Mouse (Mus musculus) WW6 (cell line): ENCODE data around the gene Odf3l2.

Experiments used
- DNase-seq: peaks from one replicate; pipeline ENCODE4 v3.0.0-alpha.2; 2013; ENCODE audit warnings: low read depth, low spot score

Odf3l2 gene

GRCm38 (mm10) chr10:79671396-79672087, 26.0 kb upstream of the Odf3l2 start:
- no peak for DNase-seq

- no peak for DNase-seq
These were observed 24.7 kb upstream of the Odf3l2 start for GRCm38 (mm10) chr10:79670071-79670888.

GRCm38 (mm10) chr10:79669576-79670057, 24.1 kb upstream of the Odf3l2 start:
- DNase-seq, result no peak

- peak; percentile 77 for DNase-seq
These were observed 23.4 kb upstream of the Odf3l2 start, which contains the start of gene Tpgs1 for GRCm38 (mm10) chr10:79668771-79669575. Gene Tpgs1, plus strand, starts transcription at chr10:79669369.

GRCm38 (mm10) chr10:79668076-79668475, 22.5 kb upstream of the Odf3l2 start:
- DNase-seq, result no peak

- no peak for DNase-seq
These were observed 21.0 kb upstream of the Odf3l2 start for GRCm38 (mm10) chr10:79666493-79666892.

GRCm38 (mm10) chr10:79665051-79665450, 19.5 kb upstream of the Odf3l2 start:
- no peak for DNase-seq

- DNase-seq, result peak; percentile 79
These were observed 18.7 kb upstream of the Odf3l2 start, which contains the start of gene Madcam1 for GRCm38 (mm10) chr10:79664131-79664665. Gene Madcam1, plus strand, starts transcription at chr10:79664559.

GRCm38 (mm10) chr10:79661861-79662260, 16.3 kb upstream of the Odf3l2 start:
- no peak for DNase-seq

- no peak for DNase-seq
These were observed 14.8 kb upstream of the Odf3l2 start for GRCm38 (mm10) chr10:79660298-79660697.

GRCm38 (mm10) chr10:79658829-79659228, 13.3 kb upstream of the Odf3l2 start:
- no peak for DNase-seq

GRCm38 (mm10) chr10:79654946-79655395, 9.4 kb upstream of the Odf3l2 start:
- DNase-seq, result no peak

- DNase-seq, result no peak
These were observed 7.3 kb upstream of the Odf3l2 start for GRCm38 (mm10) chr10:79652789-79653188.

- DNase-seq, result no peak
These were observed 3.7 kb upstream of the Odf3l2 start for GRCm38 (mm10) chr10:79649070-79649751.

- peak; percentile 50 for DNase-seq
These were observed 6.9 kb downstream of the Odf3l2 start for GRCm38 (mm10) chr10:79638486-79639204.

GRCm38 (mm10) chr10:79637128-79638110, 8.1 kb downstream of the Odf3l2 start, which contains the start of gene Shc2:
Gene Shc2, minus strand, starts transcription at chr10:79637918.
- no peak for DNase-seq

GRCm38 (mm10) chr10:79636287-79636686, 9.3 kb downstream of the Odf3l2 start:
- no peak for DNase-seq

GRCm38 (mm10) chr10:79633006-79633777, 12.3 kb downstream of the Odf3l2 start:
- no peak for DNase-seq
